Mouse (Mus musculus): ENCODE measurements around the gene Ocel1. TPM values are rescaled to one million over a fixed set of nuclear protein-coding genes. Genes with fewer than 3 reads are reported as not detected.

Ocel1 gene
- polyA plus RNA-seq, 1 experiment from 2014 or later, result 4.7 TPM

Other genes starting within 250 kb of the Ocel1 start
- 7.4 and 7.8 TPM in 2 replicates for gene Myo9b, start 98.6 kb upstream of the Ocel1 start, polyA plus RNA-seq (2015; fragmentation: Nextera tagmentation; extraction: Ambion mirVana)
- 42.8 and 47.1 TPM in 2 replicates for gene Haus8, start 98.4 kb upstream of the Ocel1 start, polyA plus RNA-seq (2015; fragmentation: Nextera tagmentation; extraction: Ambion mirVana)
- 40.7 and 41.2 TPM in 2 replicates for gene Use1, start 4.5 kb upstream of the Ocel1 start, polyA plus RNA-seq (2015; fragmentation: Nextera tagmentation; extraction: Ambion mirVana)
- gene Nr2f6, start 10.7 kb downstream of the Ocel1 start, polyA plus RNA-seq (2015; fragmentation: Nextera tagmentation; extraction: Ambion mirVana), result 13.9 and 17.2 TPM in 2 replicates
- 4.2 and 4.3 TPM in 2 replicates for gene Ushbp1, start 24.5 kb downstream of the Ocel1 start, polyA plus RNA-seq (2015; fragmentation: Nextera tagmentation; extraction: Ambion mirVana)
- 46.6 and 48.2 TPM in 2 replicates for gene Babam1, start 25.6 kb downstream of the Ocel1 start, polyA plus RNA-seq (2015; fragmentation: Nextera tagmentation; extraction: Ambion mirVana)
- gene Ankle1, start 34.7 kb downstream of the Ocel1 start, polyA plus RNA-seq (2015; fragmentation: Nextera tagmentation; extraction: Ambion mirVana), result 39.8 and 48.1 TPM in 2 replicates
- 5.0 and 5.7 TPM in 2 replicates for gene Abhd8, start 92.4 kb downstream of the Ocel1 start, polyA plus RNA-seq (2015; fragmentation: Nextera tagmentation; extraction: Ambion mirVana)
- gene Mrpl34, start 93.7 kb downstream of the Ocel1 start, polyA plus RNA-seq (2015; fragmentation: Nextera tagmentation; extraction: Ambion mirVana), result 87.3 and 88.6 TPM in 2 replicates
- gene Dda1, start 97.9 kb downstream of the Ocel1 start, polyA plus RNA-seq (2015; fragmentation: Nextera tagmentation; extraction: Ambion mirVana), result 32.1 and 32.8 TPM in 2 replicates
- gene Ano8, start 114.7 kb downstream of the Ocel1 start, polyA plus RNA-seq (2015; fragmentation: Nextera tagmentation; extraction: Ambion mirVana), result 0.07 and 0.14 TPM in 2 replicates
- gene Gtpbp3, start 116.8 kb downstream of the Ocel1 start, polyA plus RNA-seq (2015; fragmentation: Nextera tagmentation; extraction: Ambion mirVana), result 5.3 and 5.4 TPM in 2 replicates
- gene Plvap, start 140.5 kb downstream of the Ocel1 start, polyA plus RNA-seq (2015; fragmentation: Nextera tagmentation; extraction: Ambion mirVana), result 18.2 and 20.3 TPM in 2 replicates
- gene Ccdc194, start 154.4 kb downstream of the Ocel1 start, polyA plus RNA-seq (2015; fragmentation: Nextera tagmentation; extraction: Ambion mirVana), result 0.19 and 0.20 TPM in 2 replicates
- 24.5 and 27.0 TPM in 2 replicates for gene Bst2, start 166.2 kb downstream of the Ocel1 start, polyA plus RNA-seq (2015; fragmentation: Nextera tagmentation; extraction: Ambion mirVana)
- 30.2 and 32.5 TPM in 2 replicates for gene Mvb12a, start 171.6 kb downstream of the Ocel1 start, polyA plus RNA-seq (2015; fragmentation: Nextera tagmentation; extraction: Ambion mirVana)
- gene Tmem221, start 187.6 kb downstream of the Ocel1 start, polyA plus RNA-seq (2015; fragmentation: Nextera tagmentation; extraction: Ambion mirVana), result 0.55 and 0.67 TPM in 2 replicates
- 0.05 TPM in 1 of 2 replicates, not detected in the other for gene Nxnl1, start 195.3 kb downstream of the Ocel1 start, polyA plus RNA-seq (2015; fragmentation: Nextera tagmentation; extraction: Ambion mirVana)
- gene Slc27a1, start 197.6 kb downstream of the Ocel1 start, polyA plus RNA-seq (2015; fragmentation: Nextera tagmentation; extraction: Ambion mirVana), result 2.8 and 3.2 TPM in 2 replicates
- 81.3 and 93.9 TPM in 2 replicates for gene Pgls, start 220.9 kb downstream of the Ocel1 start, polyA plus RNA-seq (2015; fragmentation: Nextera tagmentation; extraction: Ambion mirVana)
- 1.6 and 2.1 TPM in 2 replicates for gene Fam129c, start 226.3 kb downstream of the Ocel1 start, polyA plus RNA-seq (2015; fragmentation: Nextera tagmentation; extraction: Ambion mirVana)
- gene Colgalt1, start 239.7 kb downstream of the Ocel1 start, polyA plus RNA-seq (2015; fragmentation: Nextera tagmentation; extraction: Ambion mirVana), result 18.5 and 22.5 TPM in 2 replicates

Measured in liver, embryonic 16.5 days (tissue).